12 mouse cellular contexts compared by ENCODE assay signal in the genomic region with DNA sequence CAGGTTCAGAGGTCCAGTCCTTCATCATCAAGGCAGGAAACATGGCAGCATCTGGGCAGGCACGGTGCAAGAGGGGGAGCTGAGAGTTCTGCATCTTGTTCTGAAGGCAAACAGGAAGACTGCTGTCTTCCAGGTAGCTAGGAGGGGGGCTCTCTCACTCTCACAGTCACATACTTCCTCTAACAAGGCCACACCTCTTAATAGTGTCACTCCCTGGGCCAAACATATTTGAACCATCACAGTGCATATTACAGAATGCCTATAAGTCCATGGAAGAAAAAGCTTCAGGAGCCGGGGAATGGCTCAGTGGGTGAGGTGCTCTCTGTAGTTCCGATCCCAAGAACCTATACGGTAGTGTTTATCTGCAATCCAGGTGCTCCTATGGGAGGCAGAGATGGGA. TPM values are rescaled to one million over a fixed set of nuclear protein-coding genes. Genes with fewer than 3 reads are reported as not detected.
DNase-seq lines count a peak whose midpoint lies in the region; ATAC-seq and TF ChIP-seq lines count a peak whose summit lies in the region.
"Had no signal": no experiment of that assay in that cellular context is flagged by ENCODE, and none has a peak within 500 bp of the region (broad histone marks: within the 10 kb centered on the region; RNA-seq: fewer than 3 reads in every experiment).

No protein-coding gene starts in this region.

- no peaks in the 10 kb centered on the region for H3K27me3 ChIP-seq in midbrain, embryonic 16.5 days (ENCODE audit: control insufficient read depth, insufficient read depth, low read depth, low read length)
- H3K27me3 ChIP-seq in midbrain, embryonic 14.5 days (ENCODE audit: control insufficient read depth, insufficient read depth, low read length): no peaks in the 10 kb centered on the region
- no peaks in the 10 kb centered on the region for H3K27me3 ChIP-seq in ES-Bruce4 (ENCODE audit: control insufficient read depth, insufficient read depth, low read length, poor library complexity, severe bottlenecking)
- H3K27me3 ChIP-seq in forebrain, embryonic 11.5 days (ENCODE audit: control insufficient read depth, insufficient read depth, low read length): no peaks in the 10 kb centered on the region
- H3K27me3 ChIP-seq in stomach, postnatal 0 days (ENCODE audit: control insufficient read depth, insufficient read depth, low read length): no peaks in the 10 kb centered on the region

- ATAC-seq in midbrain, embryonic 16.5 days: no peak
- ATAC-seq in midbrain, embryonic 14.5 days (ENCODE audit: low FRiP score, low TSS enrichment): no peak
- ATAC-seq in forebrain, embryonic 11.5 days (replicated peaks; ENCODE audit: low FRiP score): no peak
- no peak for ATAC-seq in stomach, postnatal 0 days (ENCODE audit: low FRiP score, low TSS enrichment)

- no peak overlapping the region for H3K9ac ChIP-seq in midbrain, embryonic 16.5 days (ENCODE audit: low read depth, low read length)
- no peak overlapping the region for H3K9ac ChIP-seq in midbrain, embryonic 14.5 days (replicated peaks; ENCODE audit: low read length)
- H3K9ac ChIP-seq in ES-Bruce4 (ENCODE audit: low read depth, poor library complexity, severe bottlenecking): no peak overlapping the region
- peak overlapping the region; percentile 44 for H3K9ac ChIP-seq in forebrain, embryonic 11.5 days (ENCODE audit: low read length)
- H3K9ac ChIP-seq in stomach, postnatal 0 days (ENCODE audit: low read length): no peak overlapping the region

- H3K4me2 ChIP-seq in midbrain, embryonic 16.5 days (ENCODE audit: low read length): peak overlapping the region; percentile 18; the same call in 1 of the 2 replicates
- H3K4me2 ChIP-seq in midbrain, embryonic 14.5 days (ENCODE audit: low read length): no peak overlapping the region
- peak overlapping the region; percentile 37; the same call in 1 of the 2 replicates for H3K4me2 ChIP-seq in forebrain, embryonic 11.5 days (ENCODE audit: low read depth, low read length, severe bottlenecking)
- no peak overlapping the region for H3K4me2 ChIP-seq in stomach, postnatal 0 days (replicated peaks; ENCODE audit: low read depth)

- no peak overlapping the region for H3K27ac ChIP-seq in midbrain, embryonic 16.5 days (ENCODE audit: low read length)
- H3K27ac ChIP-seq in midbrain, embryonic 14.5 days (replicated peaks; ENCODE audit: low read depth, low read length): no peak overlapping the region
- peak overlapping the region; percentile 51 for H3K27ac ChIP-seq in ES-Bruce4 (ENCODE audit: insufficient read depth, low read length)
- H3K27ac ChIP-seq in forebrain, embryonic 11.5 days (ENCODE audit: low read depth, low read length): no peak overlapping the region; the same call in 1 of the 2 replicates
- H3K27ac ChIP-seq in stomach, postnatal 0 days (replicated peaks): no peak overlapping the region
- H3K27ac ChIP-seq in gastrocnemius, adult 2 months: no peak overlapping the region

- DNase-seq in midbrain, embryonic 14.5 days: no peak
- no peak for DNase-seq in forebrain, embryonic 11.5 days (ENCODE audit: low spot score)
- DNase-seq in naive thymus-derived CD4-positive, alpha-beta T cell, adult 2 months (ENCODE audit: low read depth): peak; percentile 62
- no peak for DNase-seq in stomach, postnatal 0 days (ENCODE audit: low spot score)
- DNase-seq in embryo, embryonic 10 days (ENCODE audit: low spot score): no peak
- DNase-seq in gastrocnemius, adult 2 months: no peak
- DNase-seq: cerebellum, postnatal 25 days; gastrocnemius, postnatal 25 days; kidney, postnatal 10 days had no signal

- no peak overlapping the region for H3K4me3 ChIP-seq in midbrain, embryonic 16.5 days (ENCODE audit: low read depth, low read length)
- H3K4me3 ChIP-seq in midbrain, embryonic 14.5 days (replicated peaks; ENCODE audit: low read depth, low read length): no peak overlapping the region
- H3K4me3 ChIP-seq in ES-Bruce4 (ENCODE audit: low read depth, low read length): 0 out of 2 replicates have a peak overlapping the region, but pooled peaks have one; percentile 3
- no peak overlapping the region for H3K4me3 ChIP-seq in forebrain, embryonic 11.5 days (ENCODE audit: low read depth, low read length)
- H3K4me3 ChIP-seq in stomach, postnatal 0 days (ENCODE audit: low read depth, low read length): no peak overlapping the region
- no peak overlapping the region for H3K4me3 ChIP-seq in gastrocnemius, adult 2 months
- H3K4me3 ChIP-seq: erythroblast, embryonic 14.5 days had no signal

- no peak for TF ChIP-seq POLR2A in ES-Bruce4 (IDR thresholded peaks at IDR 0.05; ENCODE audit: insufficient read depth, low read length)

- TF ChIP-seq EP300 in ES-Bruce4 (IDR thresholded peaks at IDR 0.05; ENCODE audit: insufficient read depth, low read depth, low read length): 0 out of 2 replicates have a peak, but pooled peaks have one; percentile 57
- TF ChIP-seq EP300 in stomach, postnatal 0 days (optimal IDR thresholded peaks at IDR 0.05): no peak

- WGBS in midbrain, embryonic 16.5 days: 87% methylated on average over 4 of the region's 4 CpGs
- WGBS in midbrain, embryonic 14.5 days: 86% methylated on average over 4 of the region's 4 CpGs
- WGBS in forebrain, embryonic 11.5 days: 88% methylated on average over 4 of the region's 4 CpGs
- 65% methylated on average over 4 of the region's 4 CpGs for WGBS in stomach, postnatal 0 days

- intact Hi-C loops in gastrocnemius, adult 2 months (cut with DNase I): no loop called here

- no peaks in the 10 kb centered on the region for H3K9me3 ChIP-seq in midbrain, embryonic 16.5 days (replicated peaks; ENCODE audit: control insufficient read depth, low read length, poor library complexity, severe bottlenecking)
- H3K9me3 ChIP-seq in midbrain, embryonic 14.5 days (ENCODE audit: control insufficient read depth, low read length): no peaks in the 10 kb centered on the region
- H3K9me3 ChIP-seq in ES-Bruce4 (replicated peaks; ENCODE audit: control insufficient read depth, insufficient read depth, low read length, poor library complexity, severe bottlenecking): no peaks in the 10 kb centered on the region
- no peaks in the 10 kb centered on the region for H3K9me3 ChIP-seq in forebrain, embryonic 11.5 days (ENCODE audit: control insufficient read depth, low read length)
- no peaks in the 10 kb centered on the region for H3K9me3 ChIP-seq in stomach, postnatal 0 days (ENCODE audit: control insufficient read depth, low read length)

- no peaks in the 10 kb centered on the region for H3K36me3 ChIP-seq in midbrain, embryonic 16.5 days (ENCODE audit: control insufficient read depth, insufficient read depth, low read length)
- H3K36me3 ChIP-seq in midbrain, embryonic 14.5 days (ENCODE audit: control insufficient read depth, insufficient read depth, low read length): no peaks in the 10 kb centered on the region
- no peaks in the 10 kb centered on the region for H3K36me3 ChIP-seq in ES-Bruce4 (ENCODE audit: control insufficient read depth, insufficient read depth, low read length, poor library complexity, severe bottlenecking)
- no peaks in the 10 kb centered on the region for H3K36me3 ChIP-seq in forebrain, embryonic 11.5 days (ENCODE audit: control insufficient read depth, insufficient read depth, low read length)
- no peaks in the 10 kb centered on the region for H3K36me3 ChIP-seq in stomach, postnatal 0 days (ENCODE audit: control insufficient read depth, insufficient read depth, low read length)

- TF ChIP-seq CTCF in ES-Bruce4 (IDR thresholded peaks at IDR 0.05; ENCODE audit: low read depth, low read length): no peak
- no peak for TF ChIP-seq CTCF in stomach, postnatal 0 days (IDR thresholded peaks at IDR 0.05; ENCODE audit: low read depth)
- no peak for TF ChIP-seq CTCF in gastrocnemius, adult 2 months (IDR thresholded peaks at IDR 0.05)

- peaks cover 18% of the 10 kb centered on the region for H3K4me1 ChIP-seq in midbrain, embryonic 16.5 days (ENCODE audit: control insufficient read depth, insufficient read depth, low read length)
- peaks cover 11% of the 10 kb centered on the region; the same call in 1 of the 2 replicates for H3K4me1 ChIP-seq in midbrain, embryonic 14.5 days (ENCODE audit: control insufficient read depth, insufficient read depth, low read length)
- peaks cover 3% of the 10 kb centered on the region for H3K4me1 ChIP-seq in ES-Bruce4 (ENCODE audit: control insufficient read depth, insufficient read depth, low read length)
- peaks cover 10% of the 10 kb centered on the region; the same call in 1 of the 2 replicates for H3K4me1 ChIP-seq in forebrain, embryonic 11.5 days (replicated peaks; ENCODE audit: control insufficient read depth, insufficient read depth, low read length)
- no peaks in the 10 kb centered on the region for H3K4me1 ChIP-seq in stomach, postnatal 0 days (replicated peaks; ENCODE audit: control insufficient read depth, insufficient read depth)

RNA-seq across cellular contexts. Expression of gene Sipa1l1, which starts 3.5 kb away (rescaled TPM):
- polyA plus RNA-seq in midbrain, embryonic 16.5 days (2015; fragmentation: Nextera tagmentation; extraction: Ambion mirVana): 11.2 and 13.5 TPM in 2 replicates
- polyA plus RNA-seq in midbrain, embryonic 14.5 days (2014; fragmentation: Nextera tagmentation; extraction: Ambion mirVana): 11.1 and 14.5 TPM in 2 replicates
- polyA plus RNA-seq in ES-Bruce4 (2011; ENCODE audit: insufficient read depth, insufficient read length, low read depth, missing spikeins): 44.9 and 49.1 TPM in 2 replicates
- polyA plus RNA-seq in forebrain, embryonic 11.5 days (2014; fragmentation: Nextera tagmentation; extraction: Ambion mirVana): 43.2 and 48.5 TPM in 2 replicates
- 9.2 and 9.7 TPM in 2 replicates for polyA plus RNA-seq in stomach, postnatal 0 days (2015; fragmentation: Nextera tagmentation; extraction: Ambion mirVana)
- total RNA-seq in gastrocnemius, adult 2 months (2021): 10 to 100 TPM in 1 of 2 experiments, 1 to 10 TPM in 1; 7.4 to 10.6 TPM

Comparison
In these comparisons a context has a peak if more than half of its experiments do, and no peak if none do; other contexts are left out.
1. H3K4me2 ChIP-seq: peak in midbrain, embryonic 16.5 days (single experiment) and forebrain, embryonic 11.5 days (single experiment); none in midbrain, embryonic 14.5 days (single experiment) and stomach, postnatal 0 days (single experiment).